Mouse (Mus musculus) thymus, adult 2 months (tissue): ENCODE measurements around the gene Dusp7.

Experiments
- CTCF ChIP-seq: fragments of 200-500 bp; IDR thresholded peaks from 2 replicates; pipeline ENCODE4 v1.5.1; 2012; ENCODE audit warnings: mild to moderate bottlenecking, control low read depth, low read length, moderate library complexity, borderline replicate concordance; ENCODE audit not compliant: control insufficient read depth, poor library complexity, insufficient read depth; ENCODE audit errors: extremely low read depth
- POLR2A ChIP-seq: fragments of 200-500 bp; IDR thresholded peaks from 2 replicates; pipeline ENCODE4 v1.6.1; 2012; ENCODE audit warnings: mild to moderate bottlenecking, low read length, control low read depth, moderate library complexity; ENCODE audit not compliant: control insufficient read depth, poor library complexity, insufficient read depth; ENCODE audit errors: extremely low read depth

DNA sequence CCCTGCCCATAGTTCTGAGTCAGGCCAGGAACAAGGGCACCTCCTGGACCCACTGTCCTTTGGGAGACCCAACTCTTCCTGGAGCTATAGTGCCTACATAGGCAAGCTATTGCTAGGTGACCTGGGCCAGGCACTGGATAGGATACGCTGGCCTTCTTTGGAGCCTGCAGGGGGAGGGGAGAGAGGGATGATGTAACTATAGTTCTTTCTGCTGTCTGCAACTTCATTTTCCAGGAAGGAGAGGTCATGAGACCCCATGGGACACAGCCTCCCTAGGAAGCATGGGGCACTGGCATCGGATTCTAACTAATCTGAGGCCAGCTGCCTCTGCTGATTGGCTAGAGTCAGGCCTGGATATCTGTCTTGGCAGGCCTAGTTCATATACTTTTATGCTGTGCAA, 49.3 kb upstream of the Dusp7 start:
- TF ChIP-seq CTCF: no peak
- no peak for TF ChIP-seq POLR2A
